Mouse (Mus musculus) c-Kit-positive CD71-positive TER-119-negative erythroid progenitor cells, embryonic 14.5 days (primary cell): ENCODE measurements around the gene Susd2.

Source experiments
- DNase-seq: peaks from one replicate; pipeline ENCODE4 v3.0.0-alpha.2; 2013; ENCODE audit warnings: low read depth

Gene Susd2

DNA sequence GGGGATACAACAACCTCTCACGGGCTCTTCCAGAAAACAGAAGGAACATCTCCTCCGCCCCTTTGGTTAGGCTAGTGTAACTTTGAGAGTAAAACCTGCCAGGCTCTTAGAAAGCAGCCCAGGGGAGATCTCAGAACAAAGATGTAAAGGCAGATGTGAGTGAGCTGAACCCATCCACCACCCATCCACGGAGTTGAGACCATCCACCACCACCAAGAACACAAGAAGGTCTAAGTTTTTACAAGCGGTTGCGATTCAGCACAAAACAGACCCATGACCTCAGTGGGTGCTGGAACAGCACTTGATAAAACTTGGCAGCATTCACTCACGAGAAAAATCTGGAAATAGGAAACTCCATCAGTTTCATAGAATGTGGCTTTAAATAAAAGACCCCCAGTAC, 17.9 kb downstream of the Susd2 start:
- no peak for DNase-seq

DNA sequence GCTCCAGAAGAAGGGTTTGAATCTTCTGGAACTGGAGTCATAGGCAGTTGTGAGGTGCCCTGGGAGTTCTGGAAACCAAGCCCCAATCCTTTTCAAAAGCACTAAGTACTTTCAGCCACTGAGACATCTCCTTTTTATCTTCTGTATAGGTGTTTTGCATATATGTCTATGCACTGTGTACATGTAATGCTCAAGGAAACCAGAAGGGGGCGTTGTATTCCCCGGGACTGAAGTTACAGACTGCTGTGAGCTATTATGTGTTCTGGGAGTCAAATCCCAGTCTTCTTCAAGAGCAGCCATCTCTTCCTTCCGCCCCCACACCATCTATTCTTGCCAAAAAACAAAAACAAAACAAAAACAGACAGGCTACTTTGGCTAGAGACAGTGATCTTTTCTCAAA, 23.0 kb downstream of the Susd2 start:
- no peak for DNase-seq

DNA sequence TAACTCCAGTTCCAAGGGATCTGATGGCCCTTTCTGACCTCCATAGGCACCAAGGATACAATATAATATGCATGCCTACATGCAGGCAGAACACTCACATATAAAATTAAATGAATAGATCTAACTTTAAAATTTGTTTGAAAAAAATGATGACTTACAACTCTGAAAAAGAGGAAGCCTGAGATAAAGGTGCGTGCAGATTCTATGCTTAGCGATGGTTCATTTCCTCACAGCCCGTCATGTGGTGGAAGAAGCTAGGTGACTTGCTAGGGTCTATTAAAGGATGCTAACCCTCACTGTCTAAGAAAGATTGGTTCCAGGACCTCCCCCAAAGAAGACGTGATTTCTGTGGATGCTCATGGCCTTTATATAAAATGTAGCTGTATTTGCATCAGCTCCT, 27.8 kb downstream of the Susd2 start:
- DNase-seq, result no peak

DNA sequence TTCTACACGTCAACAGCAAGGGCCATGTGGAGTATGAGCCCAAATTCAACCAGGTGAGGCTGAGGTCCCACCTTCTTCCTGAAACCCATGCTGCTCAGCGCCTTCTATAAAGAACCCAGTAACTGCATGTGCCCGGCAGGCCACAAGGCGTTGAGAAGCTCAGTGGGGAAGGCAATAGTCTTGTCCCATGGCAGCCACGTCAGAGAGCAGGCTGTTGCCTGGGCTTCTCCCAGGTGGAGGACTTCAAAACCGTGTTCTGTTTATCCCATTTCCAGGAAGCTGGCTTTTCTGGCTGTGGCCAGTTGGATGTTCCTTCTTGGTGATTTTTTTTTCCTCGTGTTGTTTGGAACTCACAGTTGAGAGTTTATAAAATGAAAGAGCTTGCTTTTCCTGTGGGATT, 33.3 kb downstream of the Susd2 start:
- DNase-seq, result no peak

DNA sequence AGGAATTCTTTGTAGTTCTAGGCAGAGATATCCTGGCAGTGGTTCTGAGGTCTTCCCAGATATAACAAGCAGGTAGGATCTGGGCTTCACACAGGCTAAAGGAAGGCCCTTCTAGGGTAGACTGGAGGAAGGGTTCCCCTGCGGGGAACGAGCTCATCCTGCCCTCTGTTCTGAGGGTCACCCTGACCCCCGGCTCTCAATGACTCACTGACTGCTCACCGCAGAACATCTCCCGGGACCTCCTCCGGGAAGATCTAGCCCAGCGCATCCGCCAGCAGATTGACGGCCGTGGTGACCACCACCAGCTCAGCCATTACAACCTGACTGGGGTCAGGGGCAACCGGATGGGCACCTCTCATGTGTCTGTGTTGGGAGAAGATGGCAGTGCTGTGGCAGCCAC, 34.8 kb downstream of the Susd2 start:
- no peak for DNase-seq

DNA sequence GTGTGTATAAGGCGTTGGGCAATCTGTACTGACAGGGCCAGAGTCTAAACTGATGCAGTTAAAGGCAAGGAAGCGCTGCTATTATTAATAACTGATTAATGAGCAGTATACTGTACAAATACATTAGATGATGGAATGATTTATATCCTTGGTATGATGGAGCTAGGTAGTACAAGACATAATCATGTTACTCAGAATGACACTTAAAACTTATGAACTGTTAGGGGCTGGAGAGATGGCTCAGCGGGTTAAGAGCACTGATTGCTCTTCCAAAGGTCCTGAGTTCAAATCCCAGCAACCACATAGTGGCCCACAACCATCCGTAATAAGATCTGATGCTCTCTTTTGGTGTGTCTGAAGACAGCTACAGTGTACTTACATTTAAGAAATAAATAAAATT, 36.6 kb downstream of the Susd2 start:
- DNase-seq, result no peak

DNA sequence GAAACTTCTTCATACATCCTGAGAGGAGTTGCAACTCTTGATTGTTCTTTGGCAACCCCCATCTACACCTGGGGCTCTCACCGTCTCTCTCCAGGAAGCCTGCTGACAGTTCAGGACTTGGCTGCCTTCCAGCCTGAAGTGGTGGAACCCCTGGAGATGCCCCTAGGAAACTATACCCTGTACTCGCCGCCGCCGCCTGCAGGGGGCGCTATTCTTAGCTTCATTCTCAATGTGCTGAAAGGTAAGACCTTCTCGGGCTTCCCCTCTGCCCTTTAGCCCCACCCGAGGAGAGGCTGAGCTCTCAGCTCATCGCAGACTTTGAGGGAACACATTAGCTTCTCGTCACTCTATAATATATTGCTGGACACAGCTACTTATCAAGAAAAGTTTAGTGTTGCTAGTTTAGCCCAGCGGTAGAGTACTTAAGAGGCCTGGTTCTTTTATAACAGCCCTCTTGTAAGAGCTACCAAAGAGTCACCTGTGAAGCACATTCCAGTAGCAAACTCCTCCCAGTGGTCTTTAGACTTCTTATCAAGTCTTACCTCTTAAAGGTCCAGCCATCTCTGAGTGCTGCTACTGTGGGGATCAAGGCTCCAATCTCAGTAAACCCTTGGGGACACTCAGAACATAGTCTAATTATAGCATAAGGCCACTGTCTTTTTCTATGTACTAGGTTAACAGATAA, 38.5 kb downstream of the Susd2 start:
- DNase-seq, result no peak

DNA sequence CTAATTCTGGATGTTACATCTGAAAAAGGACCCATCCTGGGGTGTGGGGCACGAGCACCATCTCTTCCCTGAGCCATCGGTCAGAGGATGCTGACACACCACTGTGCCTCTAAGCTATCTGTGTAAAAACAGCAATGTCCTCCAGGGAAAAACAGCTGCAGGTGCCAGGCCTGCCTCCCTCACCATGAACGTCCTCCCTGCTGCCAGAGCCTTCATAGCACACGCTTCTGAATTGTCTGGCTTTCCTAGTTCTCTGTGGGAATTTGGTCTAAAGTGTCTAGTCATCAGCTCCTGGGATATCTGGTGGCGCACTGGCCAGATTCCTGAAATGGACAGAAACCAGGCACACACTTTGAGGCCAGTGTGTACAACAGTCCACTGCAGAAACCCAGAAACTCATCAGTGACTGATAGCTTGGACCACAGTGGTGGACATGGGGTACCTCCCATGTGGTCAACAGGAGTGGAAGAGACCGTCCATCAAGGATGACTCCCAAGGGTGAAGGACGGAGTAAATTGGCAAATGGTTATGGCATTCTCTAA, 43.5 kb downstream of the Susd2 start:
- DNase-seq, result no peak

DNA sequence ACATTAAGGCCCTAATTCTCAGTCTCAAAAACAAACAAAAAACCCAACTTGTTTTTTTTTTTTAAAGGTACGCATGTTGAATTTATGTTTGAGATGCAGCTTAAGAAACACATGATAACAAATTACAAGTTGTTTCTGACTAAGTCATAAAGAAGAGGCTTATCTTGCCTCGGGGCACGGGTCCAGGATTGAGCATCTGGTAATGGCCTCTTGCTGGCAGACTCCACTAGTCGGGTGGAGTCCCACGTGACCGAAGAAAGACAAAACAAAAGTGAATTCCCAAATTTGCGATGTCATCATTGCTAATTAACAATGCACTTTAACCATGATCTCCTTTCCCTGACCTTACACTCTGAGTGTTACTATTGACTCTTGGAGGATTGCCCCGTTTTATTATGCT, 47.8 kb downstream of the Susd2 start:
- no peak for DNase-seq

DNA sequence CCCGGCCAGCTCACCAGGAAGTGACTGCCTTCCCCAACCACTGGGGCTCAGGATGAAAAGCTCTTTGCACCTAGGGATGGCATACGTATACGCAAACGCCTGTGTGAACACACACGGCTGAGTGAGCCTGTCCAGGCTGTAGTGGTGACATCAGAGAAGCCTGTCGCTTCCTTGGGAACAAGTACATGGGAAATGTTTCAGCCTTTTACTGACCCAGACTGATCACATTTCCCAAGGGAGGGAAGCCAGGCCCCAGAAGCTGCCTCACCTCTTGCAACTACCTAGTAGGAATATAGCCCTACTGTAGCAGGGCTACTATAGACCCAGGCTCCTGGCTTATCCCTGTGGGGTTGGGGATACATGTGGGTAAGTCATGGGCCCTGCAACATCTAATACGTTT, 51.2 kb downstream of the Susd2 start:
- DNase-seq, result no peak

DNA sequence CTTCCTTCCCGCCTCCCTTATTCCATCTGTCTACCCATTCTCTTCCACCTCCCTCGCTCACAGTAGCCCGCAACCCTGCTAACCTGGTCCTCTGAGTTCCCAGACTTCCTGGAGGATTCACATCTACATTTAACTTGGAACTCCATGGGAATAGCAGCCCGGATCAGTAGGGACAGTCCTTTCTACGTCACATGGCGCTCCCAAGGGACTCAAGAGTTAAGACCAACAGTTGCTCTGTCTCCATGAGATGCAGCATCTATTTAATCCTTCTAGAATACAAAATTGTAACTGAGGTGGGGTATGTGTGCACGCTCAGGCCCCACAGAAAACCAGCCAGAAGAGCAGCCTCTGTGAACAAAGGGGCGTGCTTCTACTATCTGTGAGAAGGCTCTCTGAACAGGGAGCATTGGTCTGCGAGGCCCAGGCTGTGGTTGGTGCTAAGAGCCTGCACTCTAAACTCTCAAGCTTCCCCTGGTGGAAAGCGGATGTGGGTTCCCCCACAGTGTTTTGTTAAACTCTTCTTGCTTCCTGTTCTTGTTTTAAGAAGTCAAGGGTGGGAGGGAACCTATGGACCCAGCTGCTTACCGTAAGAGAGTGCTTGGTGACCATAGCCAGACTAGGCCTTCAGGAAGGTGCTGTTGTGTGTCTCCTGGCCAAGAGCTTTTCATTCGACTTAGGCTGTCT, 52.5 kb downstream of the Susd2 start:
- DNase-seq, result no peak

DNA sequence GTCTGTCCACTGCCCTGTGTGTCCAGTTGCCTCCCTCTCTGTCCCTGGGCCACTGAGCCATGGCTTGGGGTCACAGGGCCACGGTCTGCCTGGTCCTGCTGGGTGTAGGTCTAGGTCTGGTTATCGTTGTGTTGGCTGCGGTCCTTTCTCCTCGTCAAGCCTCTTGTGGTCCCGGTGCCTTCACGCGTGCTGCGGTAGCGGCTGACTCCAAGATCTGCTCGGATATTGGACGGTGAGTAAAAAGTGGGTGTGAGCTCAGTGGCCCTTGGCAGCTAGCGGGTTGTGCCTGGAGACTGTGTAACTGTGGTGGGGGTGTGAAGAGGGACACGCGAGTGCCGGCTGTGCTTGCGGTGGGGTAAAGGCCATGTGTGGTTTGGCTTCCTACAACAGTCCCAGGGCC, 54.2 kb downstream of the Susd2 start:
- DNase-seq, result no peak

DNA sequence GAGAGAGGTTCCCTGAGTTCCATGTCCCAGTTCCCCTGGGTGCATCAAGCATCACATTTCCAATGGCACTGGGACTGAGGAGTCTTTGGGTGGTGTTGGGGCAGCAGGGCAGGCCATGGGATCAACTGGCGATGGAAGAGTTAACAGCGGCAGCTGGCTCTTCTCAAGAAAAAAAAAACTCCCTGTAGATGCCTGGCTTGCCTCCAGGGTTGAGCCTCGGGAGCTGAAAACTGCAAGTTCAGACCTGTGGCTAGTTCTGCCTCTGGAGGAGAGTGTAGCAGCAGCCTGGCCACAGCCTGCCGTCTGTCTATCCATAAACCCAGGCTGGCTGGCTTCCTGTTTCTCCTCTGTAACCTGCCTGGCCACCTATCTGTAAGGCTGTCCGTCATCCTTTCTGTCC, 54.7 kb downstream of the Susd2 start, which contains the start of gene Ggt5:
Ggt5 (plus strand) TSS at position 212 of the 400 bp plus-strand sequence.
- no peak for DNase-seq

DNA sequence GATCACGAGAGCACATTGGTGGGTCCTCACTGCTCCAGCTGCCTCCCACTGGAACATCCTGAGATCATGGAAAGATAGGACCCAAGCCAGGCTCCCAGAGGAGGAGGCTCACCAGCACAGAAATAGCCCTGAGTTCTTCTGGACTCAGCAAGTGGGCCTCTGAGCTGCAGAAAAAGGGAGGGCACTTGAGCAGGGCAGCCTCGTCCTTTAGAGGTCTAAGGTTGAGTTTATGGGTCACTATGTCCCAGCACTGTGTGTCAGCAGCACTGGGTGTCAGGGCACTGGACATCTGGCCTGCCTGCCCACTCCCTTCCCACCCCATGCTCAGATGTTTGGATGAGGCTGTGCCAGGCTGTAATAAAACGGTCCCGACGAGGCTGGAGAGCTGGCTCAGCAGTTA, 55.5 kb downstream of the Susd2 start:
- no peak for DNase-seq

DNA sequence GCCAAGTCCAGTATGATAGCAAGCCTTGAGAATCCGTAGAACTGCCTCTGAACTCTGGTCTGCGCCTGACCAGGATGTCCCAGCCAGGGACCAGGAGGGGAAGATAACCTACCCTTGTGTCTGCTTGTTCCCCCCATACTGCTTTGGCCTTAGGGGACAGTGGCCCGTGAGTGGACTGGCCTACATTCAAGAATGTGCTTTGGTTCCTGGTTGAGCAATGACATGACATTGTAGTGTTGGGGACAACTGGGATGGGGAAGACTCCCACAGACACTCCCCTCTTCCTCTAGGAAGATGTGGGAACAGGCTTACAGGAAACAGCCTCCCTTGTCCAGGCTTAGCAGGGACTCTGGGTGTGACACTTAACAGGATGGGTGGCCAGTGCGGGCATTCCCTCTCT, 56.0 kb downstream of the Susd2 start:
- DNase-seq, result no peak
